Mouse (Mus musculus) T-helper 1 cell (primary cell): ENCODE results near the gene D930007J09Rik.

Experiments used
- in situ Hi-C: fragments of 300-600 bp; cut with MboI, MseI; formaldehyde crosslinking; loops from one replicate; pipeline ENCODE4 v1.15.1; 2025; ENCODE audit warnings: high pct_unique_total_duplicates

The D930007J09Rik gene

DNA sequence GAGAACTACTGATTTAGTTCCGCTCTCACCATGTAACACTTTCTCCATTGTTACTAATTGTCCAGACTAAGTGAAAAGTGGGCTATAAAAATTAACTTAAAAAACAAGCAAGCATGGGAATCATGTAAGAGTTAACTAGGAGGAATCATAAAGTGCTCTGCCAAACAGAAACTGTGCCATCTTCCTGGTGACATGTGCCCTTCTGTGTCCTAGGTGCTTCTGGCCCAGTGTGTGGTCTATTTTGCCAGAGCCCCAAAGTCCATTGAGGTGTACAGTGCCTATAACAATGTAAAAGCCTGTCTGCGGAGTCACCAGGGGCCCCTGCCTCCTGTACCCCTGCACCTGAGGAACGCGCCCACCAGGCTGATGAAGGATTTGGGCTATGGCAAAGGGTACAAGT lies 19.0 kb upstream of the D930007J09Rik start:
- in situ Hi-C loops, result no loop called here

DNA sequence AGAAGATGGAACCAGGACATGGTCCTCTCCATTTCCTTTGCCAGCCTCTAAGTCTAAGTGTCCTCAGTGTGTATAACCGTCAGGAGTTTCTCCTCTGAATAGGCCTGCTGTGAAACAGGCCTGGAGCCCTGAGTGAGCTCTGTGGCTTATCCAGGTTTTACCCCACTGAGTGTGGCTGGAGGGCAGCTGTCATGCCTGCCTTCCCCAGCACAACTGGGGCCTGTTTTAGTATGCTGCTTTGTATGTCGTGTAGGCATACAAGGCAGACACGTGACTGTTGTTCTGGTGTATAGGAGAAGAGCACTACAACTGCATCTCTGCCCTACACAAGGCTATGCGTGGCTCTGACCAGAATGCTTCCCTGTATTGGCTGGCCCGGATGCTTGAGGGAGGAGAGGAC lies 17.3 kb upstream of the D930007J09Rik start:
- in situ Hi-C loops, result no loop called here

DNA sequence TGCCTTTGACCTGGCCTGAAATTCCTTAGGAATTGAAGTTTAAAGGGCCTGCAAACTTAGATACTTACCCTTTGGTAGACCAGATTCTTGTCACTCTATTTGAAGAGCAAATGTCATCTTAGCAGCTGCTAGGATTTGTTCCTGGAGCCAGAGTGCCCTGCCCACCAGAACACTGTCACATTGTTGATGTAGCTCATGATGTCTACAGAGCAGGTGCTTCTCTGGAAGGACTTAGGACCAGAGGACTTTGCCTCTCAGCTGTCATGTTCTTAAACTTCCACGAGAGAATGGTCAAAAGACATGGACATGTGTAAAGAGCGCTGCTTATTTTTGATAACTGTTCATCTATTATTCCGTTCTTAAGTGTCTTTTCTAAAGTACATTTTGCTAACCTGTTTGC lies 16.6 kb upstream of the D930007J09Rik start:
- in situ Hi-C loops, result no loop called here

DNA sequence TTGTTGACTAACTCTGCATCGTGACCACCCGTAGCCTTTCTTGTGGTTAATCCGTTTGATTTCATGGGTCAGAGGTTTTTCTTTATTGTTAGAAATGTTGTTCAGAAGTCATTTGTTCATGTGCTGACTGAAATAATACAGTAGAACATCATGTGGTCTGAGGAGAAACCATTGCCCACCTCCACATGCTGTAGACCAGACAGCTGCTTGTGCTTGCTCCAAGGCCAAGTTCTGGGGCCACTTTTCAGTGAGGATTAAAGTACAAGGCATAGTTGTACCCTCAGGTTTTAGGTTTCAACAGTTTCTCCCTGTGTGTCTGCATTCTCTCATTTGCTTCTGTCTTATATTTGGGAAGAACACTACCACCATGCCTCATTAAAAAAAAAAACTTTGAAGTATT lies 5.0 kb upstream of the D930007J09Rik start:
- in situ Hi-C loops, result no loop called here

DNA sequence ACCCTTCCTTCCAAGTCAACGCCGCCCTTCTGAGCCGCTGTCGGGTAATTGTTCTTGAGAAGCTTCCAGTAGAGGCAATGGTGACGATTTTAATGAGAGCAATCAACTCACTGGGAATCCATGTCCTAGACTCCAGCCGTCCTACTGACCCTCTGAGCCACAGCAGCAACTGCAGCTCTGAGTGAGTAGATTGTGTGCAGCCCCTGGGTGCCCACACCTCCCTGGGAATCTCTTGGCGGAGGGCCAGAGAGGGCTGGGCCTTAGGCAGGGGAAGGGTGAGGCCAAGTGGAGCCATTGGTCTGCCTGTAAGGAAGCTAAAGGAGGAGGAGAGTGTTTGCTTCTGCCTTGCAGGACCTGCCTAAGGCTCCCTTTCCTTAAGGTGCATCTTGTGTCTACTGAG lies 4.2 kb upstream of the D930007J09Rik start:
- in situ Hi-C loops, result no loop called here

DNA sequence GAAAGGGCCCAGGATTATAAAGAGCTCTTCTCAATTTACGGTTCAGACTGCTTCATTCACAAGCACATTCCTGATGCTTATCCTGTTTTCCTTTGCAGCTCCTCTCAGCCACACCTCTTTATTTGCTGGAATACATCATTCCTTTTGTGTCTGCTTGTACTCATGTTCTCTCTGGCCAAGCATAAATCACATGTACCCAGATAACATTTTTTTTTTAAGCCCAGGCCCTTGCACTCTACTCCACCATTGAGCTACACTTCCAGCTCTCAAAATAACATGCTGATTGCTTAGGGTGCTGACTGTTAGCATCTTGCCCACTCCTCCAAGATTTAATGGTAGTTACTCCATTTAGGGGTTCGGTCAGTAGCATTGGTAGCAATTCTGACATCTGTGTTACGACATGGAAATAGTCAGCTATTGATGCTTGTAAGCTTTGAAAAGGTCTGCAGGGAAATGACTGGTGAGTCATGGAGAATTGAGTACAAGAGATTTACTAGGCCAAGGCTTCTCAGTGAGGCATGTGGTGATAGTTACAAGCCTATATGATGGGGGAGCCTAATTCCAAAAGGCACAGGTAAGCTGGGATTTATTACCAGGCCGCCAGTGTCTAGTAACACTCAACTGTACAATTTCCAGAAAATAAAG lies 1.2 kb upstream of the D930007J09Rik start:
- in situ Hi-C loops, result no loop called here

DNA sequence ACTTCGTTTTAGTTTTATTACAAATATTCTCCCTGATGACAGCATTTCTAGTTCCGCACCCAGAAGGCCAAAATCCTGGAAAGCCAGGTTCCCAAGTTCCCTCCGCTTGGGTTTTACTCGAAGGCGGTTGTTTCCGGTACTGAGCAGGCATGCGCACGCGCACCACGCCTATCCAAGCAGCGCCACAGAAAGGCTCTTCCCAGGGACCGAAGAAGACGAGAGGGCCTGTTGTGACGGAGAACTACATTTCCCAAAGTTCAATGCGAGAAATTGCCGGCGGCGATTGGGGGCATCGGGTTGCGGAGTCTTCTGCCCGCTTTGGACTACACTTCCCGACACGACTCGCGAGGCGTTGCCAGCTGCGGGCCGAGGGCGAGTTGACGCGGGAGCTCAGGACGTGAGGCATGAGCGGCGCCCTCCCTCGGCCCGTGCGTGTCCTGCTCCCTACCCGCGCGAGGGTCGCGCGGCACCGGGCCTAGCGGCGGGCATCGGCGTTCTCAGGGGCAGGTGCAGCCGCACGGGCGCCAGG lies 892 bp downstream of the D930007J09Rik start, which contains the start of gene Wrnip1:
Gene Wrnip1, plus strand, starts transcription at position 346 of the 529 bp plus-strand sequence.
- in situ Hi-C loops, result no loop called here

DNA sequence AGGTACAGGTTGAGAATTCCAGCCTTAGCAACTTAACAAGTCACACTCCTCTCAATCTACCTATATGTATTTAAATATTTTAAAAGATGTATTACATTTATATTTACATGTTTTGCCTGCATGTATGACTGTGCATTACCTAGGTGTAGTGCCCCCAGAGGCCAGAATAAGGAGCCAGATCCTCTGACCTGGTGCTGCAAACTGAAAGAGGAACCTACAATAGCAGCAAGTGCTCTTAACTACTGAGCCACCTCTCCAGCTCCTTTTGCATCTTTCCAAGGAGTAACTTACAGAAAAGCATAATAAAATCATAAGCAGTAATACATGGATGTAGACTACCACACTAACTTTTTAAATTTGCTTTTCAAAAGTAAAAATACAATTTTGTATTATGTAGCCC lies 1.8 kb downstream of the D930007J09Rik start:
- in situ Hi-C loops, result no loop called here

DNA sequence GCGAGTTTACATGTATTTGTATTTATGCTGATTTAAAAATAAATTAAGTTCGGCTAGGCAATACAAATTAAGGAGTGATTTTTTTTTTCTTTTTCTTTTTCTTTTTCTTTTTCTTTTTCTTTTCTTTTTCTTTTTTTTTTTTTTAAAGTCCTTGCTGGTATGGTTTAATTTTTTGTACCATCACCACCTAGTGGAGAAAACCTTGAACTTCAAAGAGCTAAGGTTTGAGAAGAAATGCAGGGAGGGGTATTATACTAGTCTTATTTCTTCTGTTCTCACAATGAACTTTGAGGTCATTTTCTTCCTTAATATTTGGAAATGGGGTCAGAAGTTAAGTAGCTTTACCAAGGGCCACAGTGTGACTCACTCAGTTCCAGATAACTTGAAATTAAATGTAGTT lies 3.5 kb downstream of the D930007J09Rik start:
- in situ Hi-C loops, result loop anchor here (10.0 kb wide), 1 partner anchor 1244 kb away; the partner anchor contains the start of genes A530084C06Rik and Foxq1

DNA sequence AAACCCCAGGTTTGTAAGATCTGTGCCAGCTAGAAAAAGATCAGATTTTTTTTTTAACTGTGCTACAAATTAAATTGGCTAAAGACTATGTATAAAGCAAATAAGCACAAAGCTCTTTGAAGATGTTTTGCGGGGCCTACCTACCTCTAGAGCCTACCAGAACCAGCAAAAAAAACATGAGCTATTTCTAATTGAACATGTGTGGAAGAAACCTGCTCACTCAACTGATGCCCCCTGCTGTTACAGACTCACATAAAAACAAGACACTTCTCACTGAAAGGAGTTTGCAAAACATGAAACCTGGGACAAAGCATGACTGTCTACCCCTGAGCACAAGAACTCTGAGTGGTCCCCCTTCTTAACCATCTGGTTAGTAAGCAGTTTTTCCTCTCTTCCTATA lies 5.6 kb downstream of the D930007J09Rik start:
- in situ Hi-C loops, result loop anchor here (10.0 kb wide), 1 partner anchor 1242 kb away; the partner anchor contains the start of genes A530084C06Rik and Foxq1

DNA sequence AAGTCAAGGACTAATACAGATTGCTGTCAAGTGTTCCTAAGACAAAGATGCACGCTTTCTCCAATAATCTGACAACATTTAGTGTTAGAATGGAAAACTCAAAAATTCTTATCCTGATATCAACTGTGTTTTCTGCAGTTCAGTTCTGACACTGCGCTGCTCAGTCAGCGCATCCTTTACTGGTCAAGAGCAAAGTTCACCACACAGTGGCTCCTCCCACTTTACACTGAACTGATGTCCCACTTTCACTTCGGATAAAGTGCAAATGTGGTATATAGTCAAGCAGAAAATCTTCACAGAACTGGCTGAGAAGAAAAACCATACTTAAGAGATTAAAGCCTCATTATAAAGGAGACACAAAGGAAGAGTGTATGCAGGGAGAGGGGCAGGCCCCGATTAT lies 7.5 kb downstream of the D930007J09Rik start:
- in situ Hi-C loops, result loop anchor here (10.0 kb wide), 1 partner anchor 1240 kb away; the partner anchor contains the start of genes A530084C06Rik and Foxq1

DNA sequence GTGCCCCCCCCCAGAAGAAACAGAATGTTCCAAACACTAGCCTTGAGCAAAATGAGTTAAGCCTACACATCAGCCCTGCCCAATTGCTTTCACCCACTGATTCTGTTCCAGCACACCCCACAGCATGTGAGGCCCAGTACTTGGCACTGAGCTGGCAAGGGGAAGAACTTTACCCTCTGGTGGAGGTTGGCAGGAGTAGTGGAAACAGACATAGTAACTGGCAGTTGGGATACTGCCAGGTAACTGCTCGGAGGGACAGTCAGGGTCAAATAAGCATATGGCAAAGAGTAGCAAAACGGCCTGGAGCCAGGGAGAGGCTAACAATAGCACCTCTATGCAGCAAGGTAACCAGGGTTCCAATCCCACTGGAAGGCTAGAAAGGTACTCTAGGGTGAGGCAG lies 8.0 kb downstream of the D930007J09Rik start:
- in situ Hi-C loops, result loop anchor here (10.0 kb wide), 1 partner anchor 1240 kb away; the partner anchor contains the start of genes A530084C06Rik and Foxq1

DNA sequence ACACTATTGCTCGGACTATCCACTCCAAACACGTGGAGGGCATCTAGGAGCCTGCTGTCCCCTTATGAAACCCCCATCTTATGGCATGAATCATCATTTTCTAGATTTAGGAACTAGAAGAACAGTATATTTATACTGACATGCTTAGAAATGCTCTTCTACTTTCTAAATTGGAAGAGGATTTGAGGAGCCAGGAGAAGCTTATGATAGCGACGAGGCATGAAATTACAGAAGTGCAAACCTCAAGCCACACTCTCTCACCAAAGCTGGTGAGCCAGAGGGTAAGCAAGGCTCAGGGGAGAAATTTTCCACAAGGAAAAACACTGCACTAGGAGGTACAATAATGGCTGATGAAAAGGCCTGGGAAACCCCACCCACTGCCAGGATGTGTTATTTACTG lies 12.9 kb downstream of the D930007J09Rik start:
- in situ Hi-C loops, result loop anchor here (10.0 kb wide), 1 partner anchor 1235 kb away; the partner anchor contains the start of genes A530084C06Rik and Foxq1

DNA sequence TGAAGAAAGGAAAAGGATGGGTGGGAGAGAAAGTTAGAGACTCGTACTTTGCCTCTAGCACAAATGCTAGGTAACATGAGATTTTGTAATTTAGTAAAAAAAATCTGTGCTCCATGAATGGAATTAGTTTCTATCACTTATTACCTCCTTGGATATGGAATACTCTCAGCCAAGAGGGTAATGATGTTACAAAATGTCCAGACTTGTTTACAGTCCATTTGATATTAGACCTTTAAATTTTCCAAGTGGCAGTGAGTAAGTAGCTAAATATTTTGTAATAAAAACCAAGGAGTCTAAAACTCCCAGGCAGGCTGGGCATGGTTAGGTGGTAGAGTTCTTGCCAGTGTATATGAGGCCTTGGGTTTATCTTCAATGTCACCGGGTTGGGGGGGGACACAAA lies 15.1 kb downstream of the D930007J09Rik start:
- in situ Hi-C loops, result no loop called here

DNA sequence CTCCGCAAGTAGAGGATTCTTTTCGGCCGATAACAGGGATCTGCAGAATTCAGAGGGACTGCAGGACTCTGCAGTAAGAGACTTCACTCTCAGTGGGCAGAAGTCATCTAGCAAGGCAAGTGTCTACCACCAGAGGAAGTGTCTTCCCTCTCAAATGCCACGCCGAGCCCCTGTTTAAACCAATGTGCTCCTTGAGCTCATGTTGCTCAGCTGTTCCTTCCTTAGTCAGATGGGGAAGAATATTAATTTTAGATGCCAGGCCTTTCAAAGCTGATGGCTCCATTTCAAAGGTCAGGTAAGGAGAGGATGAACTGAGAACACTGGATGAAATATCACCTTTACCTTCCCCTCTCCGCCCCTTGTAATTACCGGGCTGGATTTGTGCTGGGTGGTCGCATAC lies 18.8 kb downstream of the D930007J09Rik start, which contains the start of gene Mylk4:
Gene Mylk4, minus strand, starts transcription at position 139 of the 400 bp plus-strand sequence.
- in situ Hi-C loops, result no loop called here

DNA sequence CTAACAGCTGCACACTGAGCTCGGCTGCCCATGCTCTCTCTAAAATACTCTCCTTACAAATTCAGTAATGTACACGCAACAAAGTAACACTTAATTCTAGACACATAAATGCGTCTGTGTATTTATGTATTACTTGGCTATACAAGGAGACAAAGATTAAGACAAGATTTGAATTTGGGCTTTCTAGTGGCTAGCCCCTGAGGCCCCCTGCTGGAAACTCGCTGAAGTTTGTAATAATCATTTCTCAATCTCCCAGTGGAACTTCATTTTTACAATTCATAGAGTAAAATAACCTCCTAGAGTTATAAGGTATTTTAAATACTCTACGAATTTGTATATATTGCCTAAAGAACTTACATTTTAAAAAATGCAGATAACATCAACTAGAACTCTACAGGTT lies 19.6 kb downstream of the D930007J09Rik start:
- in situ Hi-C loops, result no loop called here

DNA sequence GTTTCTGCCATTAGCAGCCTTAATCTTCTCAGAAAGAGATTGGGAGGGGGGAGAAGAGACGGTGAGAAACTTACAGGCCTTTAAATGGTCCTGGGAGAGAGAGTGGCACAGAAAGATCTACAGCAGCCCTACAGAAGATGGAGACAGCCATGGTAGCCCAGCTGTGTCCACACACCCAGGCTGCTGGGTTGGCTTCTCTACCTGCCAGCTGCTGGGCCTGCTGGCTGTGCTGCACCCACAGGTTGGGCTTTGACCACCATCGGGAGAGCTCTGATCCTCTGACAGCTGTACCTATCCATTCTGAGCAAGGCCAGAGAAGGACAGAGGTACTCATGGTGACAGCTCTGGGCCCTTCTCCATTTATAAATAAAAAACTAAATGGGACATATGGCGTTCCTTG lies 23.8 kb downstream of the D930007J09Rik start:
- in situ Hi-C loops, result no loop called here

DNA sequence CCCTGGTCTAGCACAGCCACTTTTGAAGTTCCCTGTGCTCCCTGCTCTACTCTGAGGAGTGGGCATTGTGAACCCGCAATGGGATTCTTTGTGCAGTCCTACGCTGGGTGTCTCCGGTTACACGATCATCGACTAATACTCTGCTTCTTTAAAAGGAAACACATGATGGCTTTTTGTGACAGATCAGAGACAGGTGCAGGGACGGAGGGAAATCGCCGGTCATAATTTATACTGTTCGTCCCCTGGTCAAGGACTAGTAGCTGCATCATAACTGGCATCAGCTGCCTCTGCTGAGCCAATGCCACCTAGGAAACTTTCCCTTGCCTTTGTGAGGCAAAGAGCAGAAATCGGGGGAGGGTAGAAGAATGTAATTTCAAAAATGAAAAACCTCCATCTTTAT lies 26.3 kb downstream of the D930007J09Rik start:
- in situ Hi-C loops, result no loop called here

DNA sequence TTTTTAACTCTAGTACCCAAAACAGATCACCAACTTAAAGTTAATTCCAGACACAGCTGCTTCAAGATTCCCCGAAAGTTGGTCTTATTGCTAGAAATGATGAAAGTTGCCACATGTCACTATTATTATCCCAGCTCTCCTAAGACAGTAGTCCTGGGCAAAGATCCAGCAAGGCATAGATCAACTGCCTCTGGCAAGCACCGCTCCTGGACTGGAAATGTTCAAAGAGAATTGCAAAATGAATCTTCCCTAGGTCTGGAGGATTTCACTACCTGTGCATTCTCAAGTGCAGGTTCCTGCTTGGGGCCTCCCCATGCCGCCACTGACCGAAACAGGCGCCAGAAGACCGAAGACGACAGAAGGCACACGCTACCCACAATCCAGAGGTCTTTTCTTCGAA lies 26.8 kb downstream of the D930007J09Rik start:
- in situ Hi-C loops, result no loop called here

DNA sequence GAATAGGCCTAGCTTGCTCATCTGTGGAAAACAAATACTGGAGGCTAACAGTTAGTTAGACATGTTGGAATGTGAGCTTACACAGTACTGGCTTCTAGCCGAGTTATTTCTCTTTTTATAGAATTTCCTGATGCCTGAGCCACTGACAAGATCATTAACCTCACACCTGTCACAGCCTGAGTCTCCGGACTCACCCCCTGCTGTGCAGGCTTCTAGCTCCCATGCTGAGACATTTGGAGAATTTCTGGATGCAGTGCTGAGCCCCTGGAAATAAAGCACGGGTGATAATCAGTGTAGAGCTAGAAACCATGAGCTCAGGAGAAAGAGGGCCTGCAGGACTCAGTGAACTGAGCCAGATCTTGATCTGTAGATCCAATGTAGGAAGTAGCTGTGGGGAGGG lies 32.7 kb downstream of the D930007J09Rik start:
- in situ Hi-C loops, result no loop called here

DNA sequence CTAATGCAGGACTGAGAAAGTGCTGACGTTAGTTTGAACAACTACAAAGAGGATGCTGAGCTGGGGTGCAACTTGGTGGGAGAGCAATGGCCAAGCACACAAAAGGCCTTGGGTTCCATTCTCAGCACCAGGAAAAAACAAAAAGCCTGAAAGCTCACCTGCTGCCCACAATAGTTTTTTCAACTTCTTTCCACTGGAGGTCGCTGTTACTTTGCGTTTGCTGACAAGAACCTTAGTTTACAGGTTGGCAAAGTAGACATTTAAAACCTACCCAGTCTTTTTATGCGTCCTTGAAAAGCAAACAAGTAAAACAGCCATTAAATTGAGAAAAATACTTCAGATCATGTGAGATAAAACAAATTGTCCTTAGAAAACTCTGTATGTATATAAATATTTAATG lies 34.5 kb downstream of the D930007J09Rik start:
- in situ Hi-C loops, result no loop called here

DNA sequence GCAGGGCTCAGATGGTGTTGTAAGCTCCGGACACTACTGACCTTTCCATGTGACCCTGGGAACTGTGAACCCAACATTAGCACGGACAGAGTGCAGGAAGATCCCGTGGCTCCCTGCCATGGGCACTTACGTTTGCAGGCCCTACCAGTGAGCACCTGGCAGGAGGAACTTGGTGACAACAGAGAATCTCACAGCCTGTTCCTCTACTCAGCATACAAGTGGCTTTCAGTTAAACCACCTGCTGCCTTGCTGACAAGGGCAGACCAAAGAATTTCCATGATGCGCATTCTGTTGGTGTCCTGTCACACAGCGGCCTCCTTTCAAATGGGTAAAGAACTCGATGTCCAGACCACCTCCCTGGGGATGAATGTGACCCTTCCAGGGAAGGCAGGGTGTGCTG lies 38.2 kb downstream of the D930007J09Rik start:
- in situ Hi-C loops, result no loop called here

DNA sequence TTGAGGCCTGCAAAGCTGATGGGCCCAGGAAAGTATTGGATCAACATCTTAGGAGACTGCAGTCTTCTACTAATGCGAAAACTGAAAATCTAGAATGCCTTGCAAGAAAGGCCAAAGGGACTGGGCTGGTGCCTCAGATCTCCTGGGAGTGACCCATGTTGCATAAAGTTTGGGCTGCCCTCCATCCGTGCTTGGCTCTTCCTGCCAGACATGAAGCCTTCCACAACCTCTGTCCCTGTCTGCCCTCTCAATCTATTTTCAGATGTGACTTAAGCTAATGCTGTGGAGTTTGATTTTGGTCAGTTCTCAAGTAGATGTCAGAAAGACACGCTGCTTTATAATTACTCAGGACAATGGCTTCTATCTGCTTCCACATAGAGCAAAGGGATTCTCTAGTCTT lies 39.5 kb downstream of the D930007J09Rik start:
- in situ Hi-C loops, result no loop called here
